Mouse (Mus musculus): Measurements from ENCODE around the gene Serp2. TPM values are rescaled to one million over a fixed set of nuclear protein-coding genes. Genes with fewer than 3 reads are reported as not detected.

The Serp2 gene
- polyA plus RNA-seq, 1 experiment from 2014 or later, result 21.4 TPM

GRCm38 (mm10) chr14:76593630-76594193 lies 37.0 kb upstream of the Serp2 start:
- no peaks in the 10 kb centered on the region for H3K27me3 ChIP-seq
- POLR2A ChIA-PET, result no interaction called here
- CTCF ChIA-PET, result interaction anchor here (0.9 to 1.3 kb wide), 3 partner anchors 12 to 25 kb away, joined by 3 to 4 read pairs (median 4); no protein-coding TSS in a partner anchor
- no peak for DNase-seq (ENCODE audit: low read depth, low spot score)
- TF ChIP-seq CTCF (IDR thresholded peaks at IDR 0.05), result no peak
- in situ Hi-C loops (cut with MboI; ENCODE audit: low pct_unique_long_range_greater_than_20kb), result no loop called here
- ATAC-seq, result no peak

GRCm38 (mm10) chr14:76592721-76593120 lies 36.0 kb upstream of the Serp2 start:
- ATAC-seq (no peak), DNase-seq (ENCODE audit: low read depth, low spot score) (no peak)
- no peaks in the 10 kb centered on the region for H3K27me3 ChIP-seq
- CTCF ChIA-PET, result interaction anchor here (1.3 kb wide), 1 partner anchor 24 kb away, joined by 4 read pairs; no protein-coding TSS in a partner anchor
- TF ChIP-seq CTCF (IDR thresholded peaks at IDR 0.05), result no peak
- in situ Hi-C loops (cut with MboI; ENCODE audit: low pct_unique_long_range_greater_than_20kb), result no loop called here
- POLR2A ChIA-PET, result no interaction called here

- ATAC-seq, result no peak
- ChIA-PET POLR2A (no interaction called here), CTCF (no interaction called here)
- no peak for TF ChIP-seq CTCF (IDR thresholded peaks at IDR 0.05)
- in situ Hi-C loops (cut with MboI; ENCODE audit: low pct_unique_long_range_greater_than_20kb), result no loop called here
- H3K27me3 ChIP-seq, result no peaks in the 10 kb centered on the region
- DNase-seq (ENCODE audit: low read depth, low spot score), result no peak
Measured at GRCm38 (mm10) chr14:76592090-76592489, 35.4 kb upstream of the Serp2 start.

GRCm38 (mm10) chr14:76590134-76590533 lies 33.4 kb upstream of the Serp2 start:
- DNase-seq (ENCODE audit: low read depth, low spot score) (no peak), ATAC-seq (no peak)
- ChIA-PET CTCF (no interaction called here), POLR2A (no interaction called here)
- in situ Hi-C loops (cut with MboI; ENCODE audit: low pct_unique_long_range_greater_than_20kb), result no loop called here
- H3K27me3 ChIP-seq, result no peaks in the 10 kb centered on the region
- no peak for TF ChIP-seq CTCF (IDR thresholded peaks at IDR 0.05)

- CTCF ChIA-PET, result no interaction called here
- ATAC-seq (no peak), DNase-seq (ENCODE audit: low read depth, low spot score) (no peak)
- TF ChIP-seq CTCF (IDR thresholded peaks at IDR 0.05), result no peak
- in situ Hi-C loops (cut with MboI; ENCODE audit: low pct_unique_long_range_greater_than_20kb), result no loop called here
- H3K27me3 ChIP-seq, result no peaks in the 10 kb centered on the region
- POLR2A ChIA-PET, result no interaction called here
Measured at GRCm38 (mm10) chr14:76589671-76590070, 33.0 kb upstream of the Serp2 start.

- POLR2A ChIA-PET, result no interaction called here
- no peak for DNase-seq (ENCODE audit: low read depth, low spot score)
- no peak for ATAC-seq
- CTCF ChIA-PET, result no interaction called here
- TF ChIP-seq CTCF (IDR thresholded peaks at IDR 0.05), result no peak
- no peaks in the 10 kb centered on the region for H3K27me3 ChIP-seq
- in situ Hi-C loops (cut with MboI; ENCODE audit: low pct_unique_long_range_greater_than_20kb), result no loop called here
Measured at GRCm38 (mm10) chr14:76585831-76586405, 29.2 kb upstream of the Serp2 start.

- no peak for TF ChIP-seq CTCF (IDR thresholded peaks at IDR 0.05)
- no peaks in the 10 kb centered on the region for H3K27me3 ChIP-seq
- no peak for ATAC-seq
- in situ Hi-C loops (cut with MboI; ENCODE audit: low pct_unique_long_range_greater_than_20kb), result no loop called here
- ChIA-PET POLR2A (interaction anchor here (1.2 kb wide), 1 partner anchor 20 kb away, joined by 3 read pairs; no protein-coding TSS in a partner anchor), CTCF (interaction anchor here (1.2 kb wide), 1 partner anchor 10 kb away, joined by 4 read pairs; no protein-coding TSS in a partner anchor)
- DNase-seq (ENCODE audit: low read depth, low spot score), result no peak
Measured at GRCm38 (mm10) chr14:76583985-76584384, 27.3 kb upstream of the Serp2 start.

- no peaks in the 10 kb centered on the region for H3K27me3 ChIP-seq
- CTCF ChIA-PET, result no interaction called here
- no peak for ATAC-seq
- in situ Hi-C loops (cut with MboI; ENCODE audit: low pct_unique_long_range_greater_than_20kb), result no loop called here
- TF ChIP-seq CTCF (IDR thresholded peaks at IDR 0.05), result no peak
- no peak for DNase-seq (ENCODE audit: low read depth, low spot score)
- POLR2A ChIA-PET, result no interaction called here
Measured at GRCm38 (mm10) chr14:76581974-76582922, 25.6 kb upstream of the Serp2 start.

- TF ChIP-seq CTCF (IDR thresholded peaks at IDR 0.05), result no peak
- no peaks in the 10 kb centered on the region for H3K27me3 ChIP-seq
- in situ Hi-C loops (cut with MboI; ENCODE audit: low pct_unique_long_range_greater_than_20kb), result no loop called here
- POLR2A ChIA-PET, result no interaction called here
- no peak for DNase-seq (ENCODE audit: low read depth, low spot score)
- CTCF ChIA-PET, result no interaction called here
- no peak for ATAC-seq
Measured at GRCm38 (mm10) chr14:76579660-76580061, 23.0 kb upstream of the Serp2 start.

- CTCF ChIA-PET, result no interaction called here
- in situ Hi-C loops (cut with MboI; ENCODE audit: low pct_unique_long_range_greater_than_20kb), result no loop called here
- no peak for DNase-seq (ENCODE audit: low read depth, low spot score)
- no peak for ATAC-seq
- no peaks in the 10 kb centered on the region for H3K27me3 ChIP-seq
- TF ChIP-seq CTCF (IDR thresholded peaks at IDR 0.05), result no peak
- POLR2A ChIA-PET, result no interaction called here
Measured at GRCm38 (mm10) chr14:76577840-76578239, 21.2 kb upstream of the Serp2 start.

GRCm38 (mm10) chr14:76570292-76570691 lies 13.6 kb upstream of the Serp2 start:
- ChIA-PET POLR2A (no interaction called here), CTCF (interaction anchor here (1.4 kb wide), 1 partner anchor 13 kb away, joined by 3 read pairs; no protein-coding TSS in a partner anchor)
- no peak for DNase-seq (ENCODE audit: low read depth, low spot score)
- no peaks in the 10 kb centered on the region for H3K27me3 ChIP-seq
- in situ Hi-C loops (cut with MboI; ENCODE audit: low pct_unique_long_range_greater_than_20kb), result no loop called here
- no peak for ATAC-seq
- TF ChIP-seq CTCF (IDR thresholded peaks at IDR 0.05), result no peak
